Mouse (Mus musculus): Measurements from ENCODE around the gene Zfp672. TPM values are rescaled to one million over a fixed set of nuclear protein-coding genes. Genes with fewer than 3 reads are reported as not detected.

The Zfp672 gene
- polyA plus RNA-seq, 1 experiment from 2014 or later: 44.4 TPM

DNA sequence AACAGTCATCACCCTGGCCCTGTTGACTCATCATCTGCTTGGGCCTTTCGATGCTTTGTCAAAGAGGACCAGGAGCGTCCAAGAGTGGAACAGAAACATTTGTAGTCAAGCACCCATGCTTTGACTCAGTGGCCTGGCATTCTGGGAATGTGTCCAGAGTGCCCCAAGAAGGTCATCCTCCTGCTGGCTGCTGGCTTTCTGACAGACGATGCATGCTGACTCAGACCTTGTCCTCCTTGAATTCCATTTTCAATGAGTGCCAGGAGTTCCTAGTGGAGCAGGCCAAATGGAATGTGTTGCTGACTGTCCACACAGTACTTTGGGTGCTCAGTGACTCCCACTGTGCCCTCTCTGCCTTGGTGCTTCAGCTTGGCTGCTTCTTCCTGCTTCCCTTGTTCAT is 4.6 kb upstream of the Zfp672 start:
- Histone ChIP-seq H3K4me2 (ENCODE audit: low read depth, low read length) (no peak overlapping the region), H3K9ac (replicated peaks; ENCODE audit: low read depth, low read length) (no peak overlapping the region), H3K4me3 (ENCODE audit: low read depth, low read length) (no peak overlapping the region), H3K36me3 (ENCODE audit: control insufficient read depth, insufficient read depth, low read length) (peaks cover 39% of the 10 kb centered on the region), H3K27me3 (ENCODE audit: control insufficient read depth, insufficient read depth, low read length) (no peaks in the 10 kb centered on the region), H3K9me3 (ENCODE audit: control insufficient read depth, low read length) (no peaks in the 10 kb centered on the region), H3K4me1 (ENCODE audit: control insufficient read depth, insufficient read depth, low read length) (peaks cover 18% of the 10 kb centered on the region), H3K27ac (ENCODE audit: low read depth, low read length) (no peak overlapping the region)
- 73% methylated on average over 3 of the region's 3 CpGs for whole genome bisulfite sequencing
- ATAC-seq (ENCODE audit: low read depth): no peak

DNA sequence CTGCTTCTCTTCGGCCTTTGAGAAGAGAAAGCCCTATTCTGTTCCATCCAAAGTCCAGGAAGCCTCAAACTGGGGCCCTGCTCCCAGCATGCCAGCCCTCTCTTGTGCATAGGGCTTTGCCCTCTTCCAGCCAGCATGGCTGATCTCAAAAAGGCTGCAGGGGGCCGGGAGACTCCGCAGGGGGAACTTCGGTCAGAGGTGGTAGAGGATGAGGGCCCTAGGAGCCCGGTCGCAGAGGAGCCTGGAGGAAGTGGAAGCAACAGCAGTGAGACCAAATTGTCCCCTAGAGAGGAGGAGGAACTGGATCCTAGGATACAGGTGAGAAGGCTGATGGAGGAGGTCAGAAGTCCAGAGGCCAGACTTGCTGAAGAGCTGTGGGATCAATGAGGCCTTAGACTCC is 1.4 kb upstream of the Zfp672 start:
- Histone ChIP-seq H3K4me2 (ENCODE audit: low read depth, low read length) (peak overlapping the region; percentile 91), H3K36me3 (ENCODE audit: control insufficient read depth, insufficient read depth, low read length) (peaks cover 18% of the 10 kb centered on the region; the same call in 1 of the 2 replicates), H3K4me3 (ENCODE audit: low read depth, low read length) (peak overlapping the region; percentile 85), H3K9me3 (ENCODE audit: control insufficient read depth, low read length) (no peaks in the 10 kb centered on the region), H3K4me1 (ENCODE audit: control insufficient read depth, insufficient read depth, low read length) (peaks cover 26% of the 10 kb centered on the region), H3K27ac (ENCODE audit: low read depth, low read length) (no peak overlapping the region), H3K9ac (replicated peaks; ENCODE audit: low read depth, low read length) (peak overlapping the region; percentile 79; the same call in 1 of the 2 replicates), H3K27me3 (ENCODE audit: control insufficient read depth, insufficient read depth, low read length) (no peaks in the 10 kb centered on the region)
- WGBS: 91% methylated on average over 6 of the region's 6 CpGs
- no peak for ATAC-seq (ENCODE audit: low read depth)

DNA sequence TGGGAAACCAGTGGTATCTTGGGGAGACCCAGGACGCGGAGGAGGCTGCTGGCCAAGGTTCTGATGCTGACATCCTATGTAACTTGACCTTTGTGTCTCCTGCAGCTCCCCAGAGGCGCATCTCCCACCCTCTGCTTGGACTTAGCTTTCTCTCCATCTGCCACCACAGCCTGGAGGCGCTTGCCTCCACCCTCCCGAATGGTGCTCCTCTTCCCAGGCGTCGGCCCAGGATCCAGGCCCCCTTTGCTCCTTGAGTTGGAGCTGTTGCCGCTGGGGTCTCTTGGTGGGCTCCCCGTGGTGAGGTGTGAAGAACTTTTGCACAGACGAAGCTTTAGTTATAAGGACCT is 983 bp upstream of the Zfp672 start:
- Histone ChIP-seq H3K9me3 (ENCODE audit: control insufficient read depth, low read length) (no peaks in the 10 kb centered on the region), H3K4me3 (ENCODE audit: low read depth, low read length) (peak overlapping the region; percentile 85), H3K36me3 (ENCODE audit: control insufficient read depth, insufficient read depth, low read length) (peaks cover 14% of the 10 kb centered on the region; the same call in 1 of the 2 replicates), H3K4me2 (ENCODE audit: low read depth, low read length) (peak overlapping the region; percentile 91), H3K4me1 (ENCODE audit: control insufficient read depth, insufficient read depth, low read length) (peaks cover 26% of the 10 kb centered on the region), H3K27ac (ENCODE audit: low read depth, low read length) (no peak overlapping the region), H3K9ac (replicated peaks; ENCODE audit: low read depth, low read length) (peak overlapping the region; percentile 79), H3K27me3 (ENCODE audit: control insufficient read depth, insufficient read depth, low read length) (no peaks in the 10 kb centered on the region)
- ATAC-seq (ENCODE audit: low read depth): 0 out of 2 replicates have a peak, but pooled peaks have one; percentile 21
- WGBS: 30% methylated on average over 8 of the region's 10 CpGs

DNA sequence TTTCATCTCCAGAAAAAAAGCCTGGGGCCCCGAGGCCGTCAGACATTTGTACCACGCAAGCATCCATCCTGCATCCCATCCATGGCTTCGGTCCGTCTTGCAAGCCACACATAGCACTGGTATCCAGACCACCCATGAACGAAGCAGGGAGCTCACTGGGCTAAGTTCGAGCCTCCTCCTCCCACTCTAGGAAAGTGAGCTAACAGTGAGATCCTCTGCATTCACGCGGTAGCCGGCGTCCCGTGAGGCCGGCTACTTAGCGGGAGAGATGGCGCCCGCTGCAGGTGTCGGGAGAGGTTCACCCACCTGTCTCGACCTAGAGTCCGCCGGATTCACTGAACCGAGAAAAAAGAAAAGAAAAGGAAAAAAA is 248 bp downstream of the Zfp672 start:
- Histone ChIP-seq H3K4me2 (ENCODE audit: low read depth, low read length) (peak overlapping the region; percentile 91), H3K4me1 (ENCODE audit: control insufficient read depth, insufficient read depth, low read length) (peaks cover 26% of the 10 kb centered on the region), H3K4me3 (ENCODE audit: low read depth, low read length) (peak overlapping the region; percentile 85), H3K27ac (ENCODE audit: low read depth, low read length) (peak overlapping the region; percentile 77), H3K9me3 (ENCODE audit: control insufficient read depth, low read length) (no peaks in the 10 kb centered on the region), H3K9ac (replicated peaks; ENCODE audit: low read depth, low read length) (peak overlapping the region; percentile 79), H3K27me3 (ENCODE audit: control insufficient read depth, insufficient read depth, low read length) (no peaks in the 10 kb centered on the region), H3K36me3 (ENCODE audit: control insufficient read depth, insufficient read depth, low read length) (peaks cover 7% of the 10 kb centered on the region; the same call in 1 of the 2 replicates)
- ATAC-seq (ENCODE audit: low read depth): peak; percentile 34
- WGBS: under 1% methylated on average over 21 of the region's 21 CpGs

DNA sequence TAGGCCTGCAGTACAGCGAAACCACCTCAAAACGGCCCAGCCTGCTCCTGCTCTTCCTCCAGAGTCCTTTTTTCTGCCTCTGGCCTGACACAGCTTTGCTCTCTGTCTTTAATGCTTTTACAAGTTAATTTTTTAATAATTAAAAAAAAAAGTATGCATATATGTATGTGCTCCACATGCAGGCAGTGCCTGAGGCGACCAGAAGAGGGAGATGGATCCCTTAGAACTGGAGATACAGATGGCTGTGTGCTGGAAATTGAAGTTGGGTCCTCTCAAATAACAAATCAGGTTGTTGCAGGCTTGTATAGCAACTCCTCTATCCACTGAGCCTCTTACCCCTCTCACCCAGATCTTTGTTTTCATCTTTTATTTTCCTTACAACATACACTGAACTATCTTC is 3.4 kb downstream of the Zfp672 start:
- no peaks in the 10 kb centered on the region for H3K9me3 ChIP-seq (ENCODE audit: control insufficient read depth, low read length)
- H3K4me2 ChIP-seq (ENCODE audit: low read depth, low read length): no peak overlapping the region
- H3K4me3 ChIP-seq (ENCODE audit: low read depth, low read length): no peak overlapping the region
- no peak for ATAC-seq (ENCODE audit: low read depth)
- no peak overlapping the region for H3K9ac ChIP-seq (replicated peaks; ENCODE audit: low read depth, low read length)
- 95% methylated on average over 3 of the region's 3 CpGs for WGBS
- H3K36me3 ChIP-seq (ENCODE audit: control insufficient read depth, insufficient read depth, low read length): no peaks in the 10 kb centered on the region
- H3K4me1 ChIP-seq (ENCODE audit: control insufficient read depth, insufficient read depth, low read length): peaks cover 30% of the 10 kb centered on the region
- no peak overlapping the region for H3K27ac ChIP-seq (ENCODE audit: low read depth, low read length)
- no peaks in the 10 kb centered on the region for H3K27me3 ChIP-seq (ENCODE audit: control insufficient read depth, insufficient read depth, low read length)

DNA sequence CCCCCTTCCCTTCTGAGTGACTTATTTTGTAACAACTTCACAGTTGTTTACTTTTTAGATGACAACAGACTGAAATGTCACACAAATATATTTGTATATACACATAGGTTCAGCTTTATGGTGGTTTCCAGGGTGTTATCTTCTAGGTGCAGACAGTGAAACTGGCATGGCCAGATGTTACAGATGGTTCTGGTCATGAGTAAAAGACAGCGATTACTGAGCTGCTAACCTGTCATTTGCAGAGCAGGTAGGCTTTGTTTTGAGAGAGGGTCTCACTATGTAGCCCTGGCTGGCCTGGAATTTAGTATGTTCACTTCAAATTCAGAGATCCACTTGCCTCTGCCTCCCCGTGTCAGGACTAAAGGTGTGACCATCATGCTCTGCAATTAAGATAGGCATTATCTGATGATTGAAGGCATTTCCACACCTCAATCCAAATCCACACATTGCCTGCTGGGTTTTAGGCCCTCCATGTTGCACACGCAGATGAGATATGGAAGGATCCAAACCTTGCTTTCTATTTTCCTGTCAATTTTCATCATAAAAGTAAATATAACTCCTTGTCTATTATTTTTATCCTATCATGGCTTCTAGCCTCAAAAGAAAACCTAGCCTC is 5.4 kb downstream of the Zfp672 start:
- no peak overlapping the region for H3K4me3 ChIP-seq (ENCODE audit: low read depth, low read length)
- ATAC-seq (ENCODE audit: low read depth): no peak
- no peaks in the 10 kb centered on the region for H3K9me3 ChIP-seq (ENCODE audit: control insufficient read depth, low read length)
- H3K27ac ChIP-seq (ENCODE audit: low read depth, low read length): no peak overlapping the region
- no peak overlapping the region for H3K4me2 ChIP-seq (ENCODE audit: low read depth, low read length)
- peaks cover 5% of the 10 kb centered on the region; the same call in 1 of the 2 replicates for H3K36me3 ChIP-seq (ENCODE audit: control insufficient read depth, insufficient read depth, low read length)
- H3K9ac ChIP-seq (replicated peaks; ENCODE audit: low read depth, low read length): no peak overlapping the region
- WGBS: 90% methylated on average over 3 of the region's 3 CpGs
- H3K27me3 ChIP-seq (ENCODE audit: control insufficient read depth, insufficient read depth, low read length): no peaks in the 10 kb centered on the region
- peaks cover 25% of the 10 kb centered on the region for H3K4me1 ChIP-seq (ENCODE audit: control insufficient read depth, insufficient read depth, low read length)

DNA sequence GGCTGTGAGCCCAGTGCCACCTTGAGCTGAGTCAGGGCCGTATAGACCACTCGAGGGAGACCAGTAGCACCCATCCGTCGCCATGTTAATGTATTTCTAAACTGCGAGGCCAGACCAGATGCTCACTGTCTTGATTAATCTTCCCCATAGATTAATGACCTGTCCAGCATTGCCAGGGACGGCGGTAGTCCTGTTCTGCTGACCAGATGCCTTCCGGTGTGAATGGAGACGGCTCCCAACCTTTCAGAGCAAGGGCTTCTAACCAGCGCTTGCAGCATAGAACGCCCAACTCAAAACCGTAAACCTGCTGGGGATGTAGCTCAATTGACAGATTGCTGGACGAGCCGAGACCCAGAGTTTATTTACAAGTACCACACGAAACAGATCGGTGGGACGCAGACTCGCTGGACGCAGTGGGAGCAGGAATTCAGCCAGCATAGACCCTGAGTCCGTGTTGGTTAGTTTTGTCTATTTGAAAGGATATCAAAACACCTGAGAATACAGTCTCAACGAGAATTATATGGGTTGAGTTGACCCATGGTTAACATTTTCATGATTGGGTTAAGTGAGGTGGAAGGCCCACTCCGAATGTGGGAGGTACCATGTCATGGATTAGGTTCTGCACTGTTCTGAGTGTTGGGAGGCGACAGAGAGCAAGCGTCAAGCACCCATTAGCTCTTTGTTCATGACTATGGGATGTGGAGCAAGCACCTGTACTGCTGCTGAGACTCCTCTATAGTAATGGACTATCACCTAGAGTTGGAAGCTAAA is 6.4 kb downstream of the Zfp672 start:
- H3K27me3 ChIP-seq (ENCODE audit: control insufficient read depth, insufficient read depth, low read length): no peaks in the 10 kb centered on the region
- H3K9ac ChIP-seq (replicated peaks; ENCODE audit: low read depth, low read length): peak overlapping the region; percentile 92
- peaks cover 17% of the 10 kb centered on the region for H3K4me1 ChIP-seq (ENCODE audit: control insufficient read depth, insufficient read depth, low read length)
- peaks cover 11% of the 10 kb centered on the region; the same call in 1 of the 2 replicates for H3K36me3 ChIP-seq (ENCODE audit: control insufficient read depth, insufficient read depth, low read length)
- ATAC-seq (ENCODE audit: low read depth): no peak; the same call in 1 of the 2 replicates
- H3K9me3 ChIP-seq (ENCODE audit: control insufficient read depth, low read length): no peaks in the 10 kb centered on the region
- H3K4me2 ChIP-seq (ENCODE audit: low read depth, low read length): peak overlapping the region; percentile 94
- 12% methylated on average over 24 of the region's 24 CpGs for WGBS
- peak overlapping the region; percentile 97 for H3K27ac ChIP-seq (ENCODE audit: low read depth, low read length)
- peak overlapping the region; percentile 89 for H3K4me3 ChIP-seq (ENCODE audit: low read depth, low read length)

DNA sequence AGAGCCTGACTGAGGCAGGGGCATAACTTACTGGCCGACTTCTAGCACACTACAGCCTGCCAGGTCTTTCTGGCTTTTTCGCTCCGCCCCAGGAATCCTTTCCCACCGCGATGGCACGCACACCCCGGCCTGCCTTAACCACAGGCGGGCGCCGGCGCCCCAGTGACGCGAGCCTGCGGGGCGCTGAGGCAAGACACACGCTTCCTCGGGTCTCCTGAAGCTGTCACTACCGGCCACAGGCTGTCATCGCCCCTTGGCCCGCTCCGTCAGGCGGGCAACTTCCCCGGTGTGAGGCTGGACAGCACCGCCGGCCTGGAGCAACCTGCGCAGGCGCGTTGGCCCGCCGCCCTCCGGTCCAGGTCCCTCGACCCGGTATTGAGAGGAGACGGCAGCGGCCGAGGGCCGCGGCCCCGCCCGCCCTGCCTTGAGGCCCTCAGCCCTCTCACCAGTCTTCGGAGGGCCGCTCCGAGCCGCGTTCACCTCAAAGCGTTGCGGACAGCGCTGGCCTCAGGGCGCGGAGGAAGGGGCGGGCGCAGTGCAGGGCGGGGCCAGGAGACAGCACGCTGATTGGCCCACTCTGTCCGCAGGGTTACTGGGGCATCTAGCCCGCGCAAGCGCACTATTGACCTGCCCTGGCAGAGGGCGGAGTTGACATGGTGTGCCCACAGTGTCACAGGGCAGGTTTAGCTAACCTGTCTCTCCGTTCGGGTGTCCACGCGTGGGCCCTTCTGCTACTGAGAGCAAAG is 7.1 kb downstream of the Zfp672 start:
- Histone ChIP-seq H3K9ac (replicated peaks; ENCODE audit: low read depth, low read length) (peak overlapping the region; percentile 92), H3K9me3 (ENCODE audit: control insufficient read depth, low read length) (no peaks in the 10 kb centered on the region), H3K27me3 (ENCODE audit: control insufficient read depth, insufficient read depth, low read length) (no peaks in the 10 kb centered on the region), H3K27ac (ENCODE audit: low read depth, low read length) (peak overlapping the region; percentile 97), H3K4me1 (ENCODE audit: control insufficient read depth, insufficient read depth, low read length) (peaks cover 17% of the 10 kb centered on the region), H3K4me3 (ENCODE audit: low read depth, low read length) (peak overlapping the region; percentile 89), H3K4me2 (ENCODE audit: low read depth, low read length) (peak overlapping the region; percentile 94), H3K36me3 (ENCODE audit: control insufficient read depth, insufficient read depth, low read length) (peaks cover 11% of the 10 kb centered on the region; the same call in 1 of the 2 replicates)
- peak; percentile 98 for ATAC-seq (ENCODE audit: low read depth)
- under 1% methylated on average over 63 of the region's 63 CpGs for WGBS
